Mouse (Mus musculus): ENCODE results near the gene Acsm3. TPM values are rescaled to one million over a fixed set of nuclear protein-coding genes. Genes with fewer than 3 reads are reported as not detected.
"Not testable (repeated sequence)": the region's sequence is repeated elsewhere in the genome, so short reads cannot be mapped to it uniquely, and the experiment has no call there.

The Acsm3 gene
- 0.92 and 1.1 TPM in 2 replicates for polyA plus RNA-seq (2015; fragmentation: Nextera tagmentation; extraction: Ambion mirVana)

GRCm38 (mm10) chr7:119760527-119760951, at the start of gene Acsm3:
Acsm3 (plus strand) TSS chr7:119760923.
- Histone ChIP-seq H3K4me2 (replicated peaks; ENCODE audit: low read depth, low read length) (peak within 1 kb of the TSS; percentile 38), H3K4me3 (ENCODE audit: low read length) (0 out of 2 replicates have a peak within 1 kb of the TSS, but pooled peaks have one; percentile 15), H3K27me3 (ENCODE audit: insufficient read depth, low read length) (no peaks in the 10 kb centered on the region), H3K9ac (replicated peaks; ENCODE audit: low read length) (no peak within 1 kb of the TSS), H3K9me3 (ENCODE audit: low read length) (no peaks in the 10 kb centered on the region), H3K36me3 (ENCODE audit: insufficient read depth, low read length) (no peaks in the 10 kb centered on the region), H3K27ac (ENCODE audit: low read length) (no peak within 1 kb of the TSS), H3K4me1 (ENCODE audit: insufficient read depth, low read length) (no peaks in the 10 kb centered on the region)
- 19% methylated on average over 11 of the region's 11 CpGs for WGBS
- peak; percentile 57; the same call in 1 of the 2 replicates for ATAC-seq (ENCODE audit: low FRiP score, low TSS enrichment)

GRCm38 (mm10) chr7:119714111-119714510, 46.6 kb upstream of the Acsm3 start:
- WGBS, result 92% methylated on average over 7 of the region's 7 CpGs
- Histone ChIP-seq H3K27ac (ENCODE audit: low read length) (no peak overlapping the region), H3K4me2 (replicated peaks; ENCODE audit: low read depth, low read length) (no peak overlapping the region), H3K9me3 (ENCODE audit: low read length) (no peaks in the 10 kb centered on the region), H3K9ac (replicated peaks; ENCODE audit: low read length) (no peak overlapping the region), H3K36me3 (ENCODE audit: insufficient read depth, low read length) (peaks cover 36% of the 10 kb centered on the region), H3K4me3 (ENCODE audit: low read length) (no peak overlapping the region), H3K27me3 (ENCODE audit: insufficient read depth, low read length) (no peaks in the 10 kb centered on the region), H3K4me1 (ENCODE audit: insufficient read depth, low read length) (no peaks in the 10 kb centered on the region)
- no peak for ATAC-seq (ENCODE audit: low FRiP score, low TSS enrichment)

- ATAC-seq (ENCODE audit: low FRiP score, low TSS enrichment), result peak; percentile 97
- H3K27me3 ChIP-seq (ENCODE audit: insufficient read depth, low read length), result no peaks in the 10 kb centered on the region
- under 1% methylated on average over 60 of the region's 60 CpGs for WGBS
Measured at GRCm38 (mm10) chr7:119720253-119720946, 40.3 kb upstream of the Acsm3 start, which contains the start of gene Thumpd1. Thumpd1 (minus strand) TSS chr7:119720798.

GRCm38 (mm10) chr7:119720947-119721310, 39.8 kb upstream of the Acsm3 start:
- H3K4me1 ChIP-seq (ENCODE audit: insufficient read depth, low read length), result peaks cover 5% of the 10 kb centered on the region
- peak overlapping the region; percentile 97 for H3K4me3 ChIP-seq (ENCODE audit: low read length)
- ATAC-seq (ENCODE audit: low FRiP score, low TSS enrichment), result peak; percentile 47
- no peaks in the 10 kb centered on the region for H3K9me3 ChIP-seq (ENCODE audit: low read length)
- 12% methylated on average over 8 of the region's 8 CpGs for whole genome bisulfite sequencing
- peak overlapping the region; percentile 97 for H3K9ac ChIP-seq (replicated peaks; ENCODE audit: low read length)
- H3K27me3 ChIP-seq (ENCODE audit: insufficient read depth, low read length), result no peaks in the 10 kb centered on the region
- peak overlapping the region; percentile 72 for H3K4me2 ChIP-seq (replicated peaks; ENCODE audit: low read depth, low read length)
- H3K36me3 ChIP-seq (ENCODE audit: insufficient read depth, low read length), result peaks cover 27% of the 10 kb centered on the region
- H3K27ac ChIP-seq (ENCODE audit: low read length), result no peak overlapping the region

More at GRCm38 (mm10) chr7:119720253-119720946, 40.3 kb upstream of the Acsm3 start, which contains the start of gene Thumpd1:
- H3K4me1 ChIP-seq (ENCODE audit: insufficient read depth, low read length), result peaks cover 5% of the 10 kb centered on the region
- H3K9ac ChIP-seq (replicated peaks; ENCODE audit: low read length), result peak within 1 kb of the TSS; percentile 97
- H3K36me3 ChIP-seq (ENCODE audit: insufficient read depth, low read length), result peaks cover 32% of the 10 kb centered on the region
- peak within 1 kb of the TSS; percentile 97 for H3K4me3 ChIP-seq (ENCODE audit: low read length)
- H3K9me3 ChIP-seq (ENCODE audit: low read length), result no peaks in the 10 kb centered on the region
- H3K4me2 ChIP-seq (replicated peaks; ENCODE audit: low read depth, low read length), result peak within 1 kb of the TSS; percentile 72
- peak within 1 kb of the TSS; percentile 74 for H3K27ac ChIP-seq (ENCODE audit: low read length)

GRCm38 (mm10) chr7:119727621-119728020, 33.1 kb upstream of the Acsm3 start:
- no peaks in the 10 kb centered on the region for H3K4me1 ChIP-seq (ENCODE audit: insufficient read depth, low read length)
- H3K9me3 ChIP-seq (ENCODE audit: low read length), result peaks cover 6% of the 10 kb centered on the region
- no peaks in the 10 kb centered on the region for H3K27me3 ChIP-seq (ENCODE audit: insufficient read depth, low read length)
- H3K4me2 ChIP-seq (replicated peaks; ENCODE audit: low read depth, low read length), result no peak overlapping the region
- 87% methylated on average over 2 of the region's 2 CpGs for WGBS
- no peak overlapping the region for H3K4me3 ChIP-seq (ENCODE audit: low read length)
- no peak overlapping the region for H3K27ac ChIP-seq (ENCODE audit: low read length)
- no peak overlapping the region for H3K9ac ChIP-seq (replicated peaks; ENCODE audit: low read length)
- H3K36me3 ChIP-seq (ENCODE audit: insufficient read depth, low read length), result no peaks in the 10 kb centered on the region
- no peak for ATAC-seq (ENCODE audit: low FRiP score, low TSS enrichment)

GRCm38 (mm10) chr7:119731262-119731661, 29.5 kb upstream of the Acsm3 start:
- H3K9ac ChIP-seq (replicated peaks; ENCODE audit: low read length); H3K27ac ChIP-seq (ENCODE audit: low read length); H3K36me3 ChIP-seq (ENCODE audit: insufficient read depth, low read length); H3K4me2 ChIP-seq (replicated peaks; ENCODE audit: low read depth, low read length); ATAC-seq (ENCODE audit: low FRiP score, low TSS enrichment); H3K4me3 ChIP-seq (ENCODE audit: low read length); H3K4me1 ChIP-seq (ENCODE audit: insufficient read depth, low read length); H3K27me3 ChIP-seq (ENCODE audit: insufficient read depth, low read length); H3K9me3 ChIP-seq (ENCODE audit: low read length): not testable (repeated sequence)
- 81% methylated on average over 4 of the region's 4 CpGs for WGBS

GRCm38 (mm10) chr7:119738877-119739276, 21.8 kb upstream of the Acsm3 start:
- Histone ChIP-seq H3K9ac (replicated peaks; ENCODE audit: low read length) (no peak overlapping the region), H3K4me2 (replicated peaks; ENCODE audit: low read depth, low read length) (no peak overlapping the region), H3K4me3 (ENCODE audit: low read length) (no peak overlapping the region), H3K27ac (ENCODE audit: low read length) (no peak overlapping the region), H3K36me3 (ENCODE audit: insufficient read depth, low read length) (no peaks in the 10 kb centered on the region), H3K27me3 (ENCODE audit: insufficient read depth, low read length) (no peaks in the 10 kb centered on the region), H3K4me1 (ENCODE audit: insufficient read depth, low read length) (no peaks in the 10 kb centered on the region), H3K9me3 (ENCODE audit: low read length) (peaks cover 4% of the 10 kb centered on the region; the same call in 1 of the 2 replicates)
- ATAC-seq (ENCODE audit: low FRiP score, low TSS enrichment), result peak; percentile 57; the same call in 1 of the 2 replicates
- WGBS, result 83% methylated on average over 2 of the region's 2 CpGs

- Histone ChIP-seq H3K4me3 (ENCODE audit: low read length) (peak overlapping the region; percentile 38), H3K4me2 (replicated peaks; ENCODE audit: low read depth, low read length) (peak overlapping the region; percentile 56)
- not testable (repeated sequence) for H3K9me3 ChIP-seq (ENCODE audit: low read length); H3K27ac ChIP-seq (ENCODE audit: low read length); H3K27me3 ChIP-seq (ENCODE audit: insufficient read depth, low read length); H3K4me1 ChIP-seq (ENCODE audit: insufficient read depth, low read length); H3K36me3 ChIP-seq (ENCODE audit: insufficient read depth, low read length); H3K9ac ChIP-seq (replicated peaks; ENCODE audit: low read length)
- under 1% methylated on average over 23 of the region's 44 CpGs for WGBS
- ATAC-seq (ENCODE audit: low FRiP score, low TSS enrichment), result peak; percentile 66; the same call in 1 of the 2 replicates
Measured at GRCm38 (mm10) chr7:119739798-119740468, 20.8 kb upstream of the Acsm3 start.

- 0 out of 2 replicates have a peak, but pooled peaks cover 4% of the 10 kb centered on the region for H3K4me1 ChIP-seq (ENCODE audit: insufficient read depth, low read length)
- H3K9me3 ChIP-seq (ENCODE audit: low read length), result no peaks in the 10 kb centered on the region
- 0 out of 2 replicates have a peak overlapping the region, but pooled peaks have one; percentile 2 for H3K9ac ChIP-seq (replicated peaks; ENCODE audit: low read length)
- H3K27me3 ChIP-seq (ENCODE audit: insufficient read depth, low read length), result no peaks in the 10 kb centered on the region
- no peak overlapping the region for H3K27ac ChIP-seq (ENCODE audit: low read length)
- H3K4me2 ChIP-seq (replicated peaks; ENCODE audit: low read depth, low read length), result peak overlapping the region; percentile 33
- no peaks in the 10 kb centered on the region for H3K36me3 ChIP-seq (ENCODE audit: insufficient read depth, low read length)
- WGBS, result 7% methylated on average over 32 of the region's 34 CpGs
- peak overlapping the region; percentile 20 for H3K4me3 ChIP-seq (ENCODE audit: low read length)
- ATAC-seq (ENCODE audit: low FRiP score, low TSS enrichment), result peak; percentile 50
Measured at GRCm38 (mm10) chr7:119744321-119744720, 16.4 kb upstream of the Acsm3 start.

Data from kidney, embryonic 16.5 days (tissue).